Mouse (Mus musculus): Measurements from ENCODE around the gene Trmt6. TPM values are rescaled to one million over a fixed set of nuclear protein-coding genes. Genes with fewer than 3 reads are reported as not detected.

The Trmt6 gene
- polyA plus RNA-seq, 1 experiment: 33.9 TPM

DNA sequence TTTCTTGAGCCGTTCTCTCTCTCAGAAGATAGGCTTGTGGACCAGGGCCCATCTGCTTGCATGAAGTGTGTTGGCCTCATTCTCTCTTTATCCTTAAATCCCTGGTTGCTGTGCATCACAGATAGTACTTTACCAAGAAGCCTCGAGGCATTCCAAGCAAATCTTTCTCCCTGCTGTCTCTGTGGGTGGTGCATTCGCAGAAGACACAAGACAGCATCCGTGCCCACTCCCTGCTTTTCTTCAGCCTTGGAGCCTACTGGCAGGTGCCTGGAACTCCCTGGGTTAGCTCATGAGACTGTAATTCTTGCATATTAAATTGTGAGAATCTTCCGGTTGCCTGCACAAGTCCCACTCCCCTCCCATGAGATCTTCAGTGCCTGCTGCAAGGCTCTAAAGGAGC lies 57.9 kb downstream of the Trmt6 start:
- Histone ChIP-seq H3K4me1 (ENCODE audit: control insufficient read depth, insufficient read depth, low read length) (no peaks in the 10 kb centered on the region), H3K27ac (ENCODE audit: insufficient read depth, low read length) (no peak overlapping the region), H3K4me3 (ENCODE audit: insufficient read depth, low read length) (no peak overlapping the region)
- no peak for TF ChIP-seq POLR2A (IDR thresholded peaks at IDR 0.05; ENCODE audit: low read depth, low read length)
- no peak for TF ChIP-seq CTCF (IDR thresholded peaks at IDR 0.05; ENCODE audit: borderline replicate concordance, insufficient read depth, low read length)

Other genes with a start within 250 kb of the Trmt6 start
- 17.9 and 36.2 TPM in 2 replicates for gene Gpcpd1, start 228.3 kb downstream of the Trmt6 start, polyA plus RNA-seq (2011; ENCODE audit: insufficient read length, low read depth, missing spikeins)
- 3.1 and 5.3 TPM in 2 replicates for gene Shld1, start 129.1 kb downstream of the Trmt6 start, polyA plus RNA-seq (2011; ENCODE audit: insufficient read length, low read depth, missing spikeins)
- gene Chgb, start 34.8 kb downstream of the Trmt6 start, polyA plus RNA-seq (2011; ENCODE audit: insufficient read length, low read depth, missing spikeins): not detected in 2 replicates
- gene Mcm8, start 86 bp upstream of the Trmt6 start, polyA plus RNA-seq (2011; ENCODE audit: insufficient read length, low read depth, missing spikeins): 7.0 and 8.6 TPM in 2 replicates
- 53.2 and 60.4 TPM in 2 replicates for gene Crls1, start 30.6 kb upstream of the Trmt6 start, polyA plus RNA-seq (2011; ENCODE audit: insufficient read length, low read depth, missing spikeins)
- 0.83 TPM in 1 of 2 replicates, not detected in the other for gene Lrrn4, start 64.8 kb upstream of the Trmt6 start, polyA plus RNA-seq (2011; ENCODE audit: insufficient read length, low read depth, missing spikeins)
- not detected in 2 replicates for gene Fermt1, start 129.9 kb upstream of the Trmt6 start, polyA plus RNA-seq (2011; ENCODE audit: insufficient read length, low read depth, missing spikeins)

Measured in embryonic fibroblast, embryonic 13.5 days (primary cell).